Mouse (Mus musculus) heart, adult 2 months (tissue): ENCODE data around the gene Gm49342.
"Not testable (repeated sequence)": the region's sequence is repeated elsewhere in the genome, so short reads cannot be mapped to it uniquely, and the experiment has no call there.

Experiments
- CTCF ChIP-seq: fragments of 200-600 bp; IDR thresholded peaks from 2 replicates; pipeline ENCODE4 v1.8.1; 2022; ENCODE audit warnings: antibody characterized with exemption, mild to moderate bottlenecking, moderate library complexity
- EP300 ChIP-seq: fragments of 200-500 bp; IDR thresholded peaks from 2 replicates; pipeline ENCODE4 v1.6.1; 2011; ENCODE audit warnings: low read depth, low read length, control low read depth; ENCODE audit not compliant: insufficient read depth

- not testable (repeated sequence) for TF ChIP-seq CTCF, EP300
Measured at GRCm38 (mm10) chr14:50923437-50923836, 20.9 kb upstream of the Gm49342 start.
